ENCODE assay signal across 9 mouse cellular contexts in genomic region chr6:114398626-114399025, GRCm38 (mm10). TPM values are rescaled to one million over a fixed set of nuclear protein-coding genes. Genes with fewer than 3 reads are reported as not detected.
A peak's percentile ranks its signal among the peaks of the same experiment; 100 is the strongest.
DNase-seq lines count a peak whose midpoint lies in the region; ATAC-seq lines count a peak whose summit lies in the region.
"Had no signal": no experiment of that assay in that cellular context is flagged by ENCODE, and none has a peak within 500 bp of the region (broad histone marks: within the 10 kb centered on the region; RNA-seq: fewer than 3 reads in every experiment).

No protein-coding gene starts in this region.

- H3K4me2 ChIP-seq in forebrain, embryonic 12.5 days: peak overlapping the region; percentile 99
- H3K4me2 ChIP-seq in intestine, embryonic 14.5 days (ENCODE audit: low read length): peak overlapping the region; percentile 95
- H3K4me2 ChIP-seq in limb, embryonic 12.5 days: peak overlapping the region; percentile 97; the same call in 1 of the 2 replicates

- 0 out of 2 replicates have a peak, but pooled peaks cover 6% of the 10 kb centered on the region for H3K9me3 ChIP-seq in forebrain, embryonic 12.5 days
- peaks cover 4% of the 10 kb centered on the region; the same call in 1 of the 2 replicates for H3K9me3 ChIP-seq in intestine, embryonic 14.5 days (ENCODE audit: control insufficient read depth, low read length)
- H3K9me3 ChIP-seq in limb, embryonic 12.5 days: peaks cover 8% of the 10 kb centered on the region

- H3K4me1 ChIP-seq in forebrain, embryonic 12.5 days: peaks cover 25% of the 10 kb centered on the region
- H3K4me1 ChIP-seq in intestine, embryonic 14.5 days (replicated peaks; ENCODE audit: control insufficient read depth, insufficient read depth, low read length): peaks cover 8% of the 10 kb centered on the region
- peaks cover 13% of the 10 kb centered on the region for H3K4me1 ChIP-seq in limb, embryonic 12.5 days (replicated peaks)

- WGBS in forebrain, embryonic 12.5 days: 5% methylated on average over 9 of the region's 9 CpGs
- WGBS in intestine, embryonic 14.5 days: 2% methylated on average over 9 of the region's 9 CpGs
- 4% methylated on average over 9 of the region's 9 CpGs for WGBS in limb, embryonic 12.5 days

- peak overlapping the region; percentile 59; the same call in 1 of the 2 replicates for H3K4me3 ChIP-seq in forebrain, embryonic 12.5 days (replicated peaks)
- peak overlapping the region; percentile 51 for H3K4me3 ChIP-seq in intestine, embryonic 14.5 days (ENCODE audit: low read depth, low read length)
- peak overlapping the region; percentile 55 for H3K4me3 ChIP-seq in limb, embryonic 12.5 days (replicated peaks)

- intact Hi-C loops in gastrocnemius, postnatal 14 days (cut with DNase I; ENCODE audit: low total_unique reads): no loop called here

- H3K27ac ChIP-seq in forebrain, embryonic 12.5 days: no peak overlapping the region
- no peak overlapping the region for H3K27ac ChIP-seq in intestine, embryonic 14.5 days (ENCODE audit: low read depth)
- no peak overlapping the region for H3K27ac ChIP-seq in limb, embryonic 12.5 days

- H3K9ac ChIP-seq in forebrain, embryonic 12.5 days: no peak overlapping the region
- no peak overlapping the region for H3K9ac ChIP-seq in intestine, embryonic 14.5 days (ENCODE audit: low read length)
- no peak overlapping the region for H3K9ac ChIP-seq in limb, embryonic 12.5 days (replicated peaks)

- peaks cover 64% of the 10 kb centered on the region for H3K27me3 ChIP-seq in forebrain, embryonic 12.5 days
- peaks cover 55% of the 10 kb centered on the region for H3K27me3 ChIP-seq in intestine, embryonic 14.5 days (replicated peaks; ENCODE audit: control insufficient read depth, insufficient read depth, low read length)
- H3K27me3 ChIP-seq in limb, embryonic 12.5 days: peaks cover 85% of the 10 kb centered on the region

- no peaks in the 10 kb centered on the region for H3K36me3 ChIP-seq in forebrain, embryonic 12.5 days (replicated peaks)
- H3K36me3 ChIP-seq in intestine, embryonic 14.5 days (ENCODE audit: control insufficient read depth, insufficient read depth, low read length): no peaks in the 10 kb centered on the region
- no peaks in the 10 kb centered on the region for H3K36me3 ChIP-seq in limb, embryonic 12.5 days
- H3K36me3 ChIP-seq: G1E had no signal

- no peak for ATAC-seq in forebrain, embryonic 12.5 days (ENCODE audit: low FRiP score)
- no peak; the same call in 1 of the 2 replicates for ATAC-seq in intestine, embryonic 14.5 days (replicated peaks; ENCODE audit: low FRiP score, low TSS enrichment, low read depth)
- no peak for ATAC-seq in limb, embryonic 12.5 days (ENCODE audit: insufficient number of reproducible peaks, insufficient read depth, low FRiP score, low TSS enrichment, low read depth)
- ATAC-seq in megakaryocyte, adult 5-6 weeks (ENCODE audit: poor library complexity, severe bottlenecking): no peak

- peak; percentile 44 for DNase-seq in gastrocnemius, postnatal 14 days
- DNase-seq in gastrocnemius, postnatal 25 days: no peak
- DNase-seq in WW6 (ENCODE audit: low read depth, low spot score): peak; percentile 36
- peak; percentile 63 for DNase-seq in intestine, embryonic 14.5 days (ENCODE audit: low spot score)
- peak; percentile 83 to 88 for DNase-seq in right cerebral cortex, postnatal 10 days (ENCODE audit: low spot score in 2 of 2)

RNA-seq across cellular contexts. Expression of gene Hrh1, which starts 0.9 kb away (rescaled TPM):
- total RNA-seq in gastrocnemius, postnatal 14 days (2021): under 1 TPM; 0.24 to 0.39 TPM
- under 1 TPM; 0.13 to 0.64 TPM for total RNA-seq in gastrocnemius, postnatal 25 days (2021)
- 0.15 and 0.23 TPM in 2 replicates for polyA plus RNA-seq in forebrain, embryonic 12.5 days (2016; fragmentation: Nextera tagmentation; extraction: Ambion mirVana)
- 1.8 and 2.1 TPM in 2 replicates for polyA plus RNA-seq in intestine, embryonic 14.5 days (2014; fragmentation: Nextera tagmentation; extraction: Ambion mirVana)
- 0.11 TPM in 1 of 2 replicates, not detected in the other for polyA plus RNA-seq in limb, embryonic 12.5 days (2016; fragmentation: Nextera tagmentation; extraction: Ambion mirVana)
- 0.23 and 0.78 TPM in 2 replicates for total RNA-seq in megakaryocyte, adult 5-6 weeks (2015)
- total RNA-seq in megakaryocyte, adult 5-6 weeks (2017): 1.1 TPM in 1 of 2 replicates, not detected in the other
- polyA plus RNA-seq: G1E had no signal
